Mouse (Mus musculus): ENCODE data around the gene Emc4. TPM values are rescaled to one million over a fixed set of nuclear protein-coding genes. Genes with fewer than 3 reads are reported as not detected.

The Emc4 gene
- 27.7 TPM for total RNA-seq (2023)

DNA sequence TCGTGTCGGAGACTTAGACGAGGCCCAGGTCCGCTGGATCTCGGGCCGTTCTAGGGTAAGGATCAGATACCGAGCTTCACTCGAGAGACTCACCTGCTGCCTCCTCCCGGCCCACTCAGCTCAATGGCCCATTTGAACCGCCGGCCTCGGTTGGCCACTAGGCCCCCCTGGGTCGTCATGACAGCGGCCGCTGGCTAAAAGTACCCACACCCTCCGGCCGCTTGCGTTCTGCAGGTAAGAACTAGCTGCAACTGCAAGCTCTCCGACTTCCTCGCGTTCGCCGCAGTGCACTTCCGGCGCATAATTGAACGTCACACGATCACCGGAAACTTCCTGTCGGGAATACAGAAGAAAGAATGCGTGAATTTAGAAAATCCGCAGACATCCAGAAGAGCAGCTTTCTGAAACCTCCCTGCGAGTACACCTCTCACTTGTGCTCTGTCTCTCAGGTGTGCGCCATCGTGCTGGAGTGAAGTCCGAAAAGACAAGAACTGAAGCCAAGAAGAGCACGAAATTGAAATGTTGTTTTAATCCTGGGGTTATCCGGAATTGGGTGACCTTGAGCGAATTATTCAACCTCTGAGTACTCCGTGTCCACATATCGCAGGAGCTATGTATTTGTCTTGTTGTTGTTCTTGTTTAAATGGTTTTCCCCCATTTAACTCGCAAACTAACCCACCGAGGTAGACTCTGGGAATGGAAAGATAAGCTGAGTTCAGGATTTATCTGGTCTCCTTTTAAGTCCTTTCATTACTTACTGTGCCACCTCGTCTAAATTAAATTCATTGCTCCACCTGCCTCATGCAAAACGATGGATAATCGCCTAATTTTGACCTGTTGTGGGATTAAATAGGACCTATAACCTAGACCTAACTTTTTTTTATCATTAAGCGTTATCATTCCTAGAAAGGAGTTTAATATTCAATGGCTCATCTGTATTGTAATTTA lies at the start of gene Emc4:
Emc4 (minus strand) TSS at position 302 of the 948 bp plus-strand sequence.

DNA sequence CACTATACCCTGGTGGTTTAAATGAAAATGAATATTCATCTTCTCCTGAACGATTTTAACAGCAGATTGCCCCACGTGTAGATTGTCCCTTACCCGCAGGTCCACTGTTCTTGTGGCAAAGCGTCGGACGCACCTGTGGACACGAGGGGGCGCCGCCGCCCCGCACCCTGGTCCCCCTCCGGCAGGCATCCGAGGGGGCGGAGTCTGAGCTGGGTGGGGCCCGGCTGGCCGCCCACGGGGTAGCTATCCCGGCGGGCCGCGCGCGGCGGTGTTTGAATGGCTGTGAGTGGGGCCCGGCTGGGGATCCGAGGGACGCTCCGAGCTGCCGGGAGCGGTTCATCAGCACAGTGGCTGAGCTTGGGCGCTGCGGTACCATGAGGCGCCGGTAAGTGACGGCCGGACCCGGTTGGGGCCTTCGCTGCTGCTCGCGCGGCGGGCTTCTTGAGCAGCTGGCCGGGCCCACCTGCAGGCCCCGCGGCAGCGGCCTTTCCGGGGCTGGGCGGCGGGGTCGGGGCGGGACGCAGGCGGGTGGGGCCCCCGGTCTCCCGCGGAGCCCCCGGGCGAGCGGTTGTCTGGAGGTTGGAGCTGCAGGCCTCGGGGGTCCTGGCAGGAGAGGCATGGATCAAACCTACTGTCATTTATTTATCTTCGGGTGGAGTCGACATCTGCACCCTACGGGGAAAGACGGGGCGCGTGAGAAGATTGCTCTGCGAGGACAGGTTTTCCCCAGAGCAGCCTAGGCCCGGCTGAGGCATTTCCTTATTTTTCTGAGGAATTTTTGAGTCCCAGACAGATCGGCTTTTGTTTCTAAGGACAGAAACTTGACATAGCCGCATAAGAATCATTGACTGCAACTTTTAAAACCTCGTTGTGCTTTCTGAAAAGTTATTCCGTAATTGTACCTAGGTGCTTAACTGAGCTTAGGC lies 11.4 kb upstream of the Emc4 start, which contains the start of gene Katnbl1:
Katnbl1 (plus strand) TSS at position 239 of the 926 bp plus-strand sequence.

Other genes starting within 250 kb of the Emc4 start
- gene Olfr1316, start 233.1 kb downstream of the Emc4 start, total RNA-seq (2023), result not detected
- gene Olfr1317, start 227.7 kb downstream of the Emc4 start, total RNA-seq (2023), result not detected
- gene Olfr1318, start 213.8 kb downstream of the Emc4 start, total RNA-seq (2023), result not detected
- gene Lpcat4, start 128.6 kb downstream of the Emc4 start, total RNA-seq (2023), result 58.1 TPM
- gene Nutm1, start 108.7 kb downstream of the Emc4 start, total RNA-seq (2023), result not detected
- gene Nop10, start 106.1 kb downstream of the Emc4 start, total RNA-seq (2023), result 74.2 TPM
- 119 TPM for gene Slc12a6, start 102.2 kb downstream of the Emc4 start, total RNA-seq (2023)
- gene Gm21985, start 101.7 kb downstream of the Emc4 start, total RNA-seq (2023), result not detected
- gene Katnbl1, start 11.2 kb upstream of the Emc4 start, total RNA-seq (2023), result 12.6 TPM
- 10.8 TPM for gene Emc7, start 87.0 kb upstream of the Emc4 start, total RNA-seq (2023)
- gene Chrm5, start 112.7 kb upstream of the Emc4 start, total RNA-seq (2023), result not detected
- gene Aven, start 124.9 kb upstream of the Emc4 start, total RNA-seq (2023), result 80.4 TPM